Mouse (Mus musculus) hindbrain, embryonic 15.5 days (tissue): ENCODE results near the gene Ldlr. TPM values are rescaled to one million over a fixed set of nuclear protein-coding genes. Genes with fewer than 3 reads are reported as not detected.

Experiments
- ATAC-seq: fragments of 200-750 bp; cut with Nextera tagmentation; 2 replicates; pipeline ENCODE4 v1.8.0; 2017; ENCODE audit warnings: low read depth, moderate number of reproducible peaks, moderate TSS enrichment; ENCODE audit not compliant: low FRiP score
- H3K27ac ChIP-seq: fragments of 300-500 bp; sonication (generic); replicated peaks from 2 replicates; pipeline ENCODE4 v1.5.1; 2015; ENCODE audit warnings: mild to moderate bottlenecking, inconsistent platforms
- H3K27me3 ChIP-seq: fragments of 300-500 bp; sonication (generic); 2 replicates; pipeline ENCODE4 v1.6.1; 2015; ENCODE audit warnings: control low read depth, inconsistent platforms
- H3K36me3 ChIP-seq: fragments of 300-500 bp; sonication (generic); 2 replicates; pipeline ENCODE4 v1.6.1; 2015; ENCODE audit warnings: control low read depth, inconsistent platforms
- H3K4me1 ChIP-seq: fragments of 300-500 bp; sonication (generic); replicated peaks from 2 replicates; pipeline ENCODE4 v1.6.1; 2015; ENCODE audit warnings: control low read depth, inconsistent platforms
- H3K4me2 ChIP-seq: fragments of 300-500 bp; sonication (generic); 2 replicates; pipeline ENCODE4 v1.6.1; 2015; ENCODE audit warnings: moderate library complexity, mild to moderate bottlenecking, inconsistent platforms
- H3K4me3 ChIP-seq: fragments of 300-500 bp; sonication (generic); 2 replicates; pipeline ENCODE4 v1.5.1; 2015; ENCODE audit warnings: mild to moderate bottlenecking, inconsistent platforms
- H3K9ac ChIP-seq: fragments of 300-500 bp; sonication (generic); 2 replicates; pipeline ENCODE4 v1.6.1; 2015; ENCODE audit warnings: inconsistent platforms
- H3K9me3 ChIP-seq: fragments of 300-500 bp; sonication (generic); 2 replicates; pipeline ENCODE4 v1.6.1; 2016; ENCODE audit warnings: control low read depth, inconsistent platforms
- WGBS: fragments of 180-500 bp; shearing (Covaris S2); methylation state at CpG from one replicate; pipeline ENCODE4 v1.1.7; 2015; 5-methylcytosine and 5-hydroxymethylcytosine counted together
- polyA plus RNA-seq: library from polyadenylated mRNA; unstranded; fragments of >200 nt; fragmentation: Nextera tagmentation; extraction: Ambion mirVana; gene quantifications from 2 replicates; pipeline ENCODE4 v1.2.1, GENCODE M21; 2015

The Ldlr gene
- polyA plus RNA-seq, 1 experiment from 2014 or later: 15.6 TPM

DNA sequence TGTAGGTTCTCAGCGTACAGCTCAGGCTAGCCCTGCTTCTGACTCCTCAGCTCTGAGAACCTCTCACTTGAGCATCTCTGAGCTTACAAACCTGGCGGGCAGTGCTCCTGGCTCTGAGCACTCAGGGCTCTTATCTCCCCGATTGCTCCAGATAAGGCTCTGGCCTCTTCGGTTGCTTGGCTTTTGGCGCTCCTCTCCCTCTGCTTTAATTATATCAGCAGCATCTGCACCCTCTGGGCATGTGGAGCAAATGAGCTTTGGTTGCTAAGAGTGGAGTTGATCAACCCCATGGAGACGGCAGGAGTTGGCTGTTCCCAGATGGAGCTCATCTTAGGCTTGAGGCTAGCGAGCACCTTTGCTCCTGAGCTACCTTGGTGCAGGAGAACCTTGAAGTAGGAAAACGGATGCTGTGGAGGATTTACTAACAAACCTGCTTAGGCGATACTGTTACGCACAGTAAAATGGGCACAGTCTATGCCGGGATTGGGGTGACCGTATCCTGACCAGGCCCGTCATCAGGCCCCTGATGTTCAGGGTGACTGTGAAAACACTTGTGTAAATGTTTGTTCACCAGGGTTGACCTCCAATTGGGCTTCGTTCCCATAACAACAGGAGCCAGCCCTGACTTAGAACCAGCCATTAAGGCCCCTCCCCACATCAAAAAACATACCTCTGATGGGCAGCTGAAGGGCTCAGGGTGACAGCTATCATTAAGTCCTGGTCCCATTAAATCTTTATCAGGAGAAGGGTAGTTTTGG is 3.1 kb downstream of the Ldlr start:
- H3K27ac ChIP-seq: no peak overlapping the region
- H3K9me3 ChIP-seq: no peaks in the 10 kb centered on the region
- H3K36me3 ChIP-seq: no peaks in the 10 kb centered on the region
- ATAC-seq: no peak
- peak overlapping the region; percentile 69 for H3K4me2 ChIP-seq
- peaks cover 34% of the 10 kb centered on the region for H3K4me1 ChIP-seq
- no peaks in the 10 kb centered on the region for H3K27me3 ChIP-seq
- no peak overlapping the region for H3K9ac ChIP-seq
- WGBS: 66% methylated on average over 14 of the region's 14 CpGs
- 0 out of 2 replicates have a peak overlapping the region, but pooled peaks have one; percentile 14 for H3K4me3 ChIP-seq

- Histone ChIP-seq H3K4me3 (no peak overlapping the region), H3K9me3 (no peaks in the 10 kb centered on the region), H3K27ac (no peak overlapping the region), H3K4me1 (peaks cover 27% of the 10 kb centered on the region), H3K27me3 (no peaks in the 10 kb centered on the region), H3K36me3 (peaks cover 12% of the 10 kb centered on the region), H3K9ac (no peak overlapping the region), H3K4me2 (no peak overlapping the region)
- WGBS: 92% methylated on average over 10 of the region's 10 CpGs
- ATAC-seq: no peak
Measured at GRCm38 (mm10) chr9:21728261-21728832, 5.1 kb downstream of the Ldlr start.

DNA sequence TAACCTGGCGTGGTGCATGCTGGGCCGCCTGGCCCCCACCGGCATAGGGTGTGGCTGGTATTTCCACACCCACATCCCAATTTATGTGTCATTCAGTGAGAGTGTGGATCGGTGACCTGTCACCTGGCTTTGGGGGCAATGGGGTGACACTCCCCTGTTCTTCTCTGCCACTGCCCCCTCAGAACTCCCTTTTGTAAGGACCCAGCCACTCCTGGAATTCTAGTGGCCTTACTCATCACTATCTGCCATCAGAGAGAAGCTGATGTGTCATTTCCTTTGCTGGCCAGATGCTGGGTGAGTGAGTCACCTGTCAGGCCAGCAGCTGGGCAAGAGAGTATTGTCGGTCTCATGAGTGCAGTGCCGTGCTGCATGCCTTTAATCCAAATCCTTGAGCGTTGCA is 6.0 kb downstream of the Ldlr start:
- no peak overlapping the region for H3K9ac ChIP-seq
- no peak overlapping the region for H3K27ac ChIP-seq
- no peaks in the 10 kb centered on the region for H3K9me3 ChIP-seq
- H3K27me3 ChIP-seq: no peaks in the 10 kb centered on the region
- ATAC-seq: no peak
- WGBS: 88% methylated on average over 7 of the region's 7 CpGs
- H3K4me2 ChIP-seq: no peak overlapping the region
- H3K4me3 ChIP-seq: no peak overlapping the region
- H3K4me1 ChIP-seq: peaks cover 27% of the 10 kb centered on the region
- H3K36me3 ChIP-seq: peaks cover 21% of the 10 kb centered on the region

GRCm38 (mm10) chr9:21732288-21732687 is 9.0 kb downstream of the Ldlr start:
- Histone ChIP-seq H3K36me3 (peaks cover 51% of the 10 kb centered on the region), H3K27ac (no peak overlapping the region), H3K4me3 (no peak overlapping the region), H3K9ac (no peak overlapping the region), H3K9me3 (no peaks in the 10 kb centered on the region), H3K4me1 (0 out of 2 replicates have a peak, but pooled peaks cover 3% of the 10 kb centered on the region), H3K27me3 (no peaks in the 10 kb centered on the region), H3K4me2 (no peak overlapping the region)
- ATAC-seq: no peak
- WGBS: 92% methylated on average over 9 of the region's 9 CpGs

- Histone ChIP-seq H3K9ac (no peak overlapping the region), H3K27me3 (no peaks in the 10 kb centered on the region), H3K36me3 (peaks cover 62% of the 10 kb centered on the region), H3K27ac (no peak overlapping the region), H3K4me2 (no peak overlapping the region), H3K4me1 (0 out of 2 replicates have a peak, but pooled peaks cover 3% of the 10 kb centered on the region), H3K4me3 (no peak overlapping the region), H3K9me3 (no peaks in the 10 kb centered on the region)
- ATAC-seq: no peak
- 83% methylated on average over 17 of the region's 17 CpGs for WGBS
Measured at GRCm38 (mm10) chr9:21733446-21733845, 10.2 kb downstream of the Ldlr start.

- H3K4me2 ChIP-seq: no peak overlapping the region
- ATAC-seq: no peak
- 0 out of 2 replicates have a peak, but pooled peaks cover 3% of the 10 kb centered on the region for H3K4me1 ChIP-seq
- H3K4me3 ChIP-seq: no peak overlapping the region
- H3K27me3 ChIP-seq: no peaks in the 10 kb centered on the region
- 97% methylated on average over 7 of the region's 7 CpGs for WGBS
- no peaks in the 10 kb centered on the region for H3K9me3 ChIP-seq
- no peak overlapping the region for H3K9ac ChIP-seq
- peaks cover 68% of the 10 kb centered on the region for H3K36me3 ChIP-seq
- no peak overlapping the region for H3K27ac ChIP-seq
Measured at GRCm38 (mm10) chr9:21733989-21734388, 10.7 kb downstream of the Ldlr start.

DNA sequence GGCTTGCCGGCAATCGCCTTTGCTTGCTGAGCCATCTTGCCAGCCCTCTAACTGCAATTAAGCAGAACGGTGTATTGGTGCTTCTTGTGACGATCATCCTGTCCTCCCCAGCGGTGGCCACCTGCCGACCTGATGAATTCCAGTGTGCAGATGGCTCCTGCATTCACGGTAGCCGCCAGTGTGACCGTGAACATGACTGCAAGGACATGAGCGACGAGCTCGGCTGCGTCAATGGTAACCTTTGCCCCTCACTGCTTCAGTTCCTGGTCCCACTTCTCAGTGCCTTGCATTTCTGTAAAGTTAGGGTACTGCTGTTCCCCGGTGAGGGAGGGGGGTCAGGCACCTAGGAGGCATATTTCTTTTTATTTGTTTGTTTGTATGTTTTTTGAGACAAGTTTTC is 11.8 kb downstream of the Ldlr start:
- no peak overlapping the region for H3K4me2 ChIP-seq
- H3K4me3 ChIP-seq: no peak overlapping the region
- H3K27ac ChIP-seq: no peak overlapping the region
- WGBS: 87% methylated on average over 14 of the region's 14 CpGs
- H3K9ac ChIP-seq: no peak overlapping the region
- H3K4me1 ChIP-seq: no peaks in the 10 kb centered on the region
- peaks cover 79% of the 10 kb centered on the region for H3K36me3 ChIP-seq
- H3K27me3 ChIP-seq: no peaks in the 10 kb centered on the region
- H3K9me3 ChIP-seq: no peaks in the 10 kb centered on the region
- ATAC-seq: no peak

GRCm38 (mm10) chr9:21736580-21736979 is 13.3 kb downstream of the Ldlr start:
- Histone ChIP-seq H3K4me3 (no peak overlapping the region), H3K27ac (no peak overlapping the region), H3K4me1 (no peaks in the 10 kb centered on the region), H3K9me3 (no peaks in the 10 kb centered on the region), H3K9ac (no peak overlapping the region), H3K36me3 (peaks cover 90% of the 10 kb centered on the region), H3K4me2 (no peak overlapping the region), H3K27me3 (no peaks in the 10 kb centered on the region)
- no peak for ATAC-seq
- 87% methylated on average over 3 of the region's 3 CpGs for WGBS

GRCm38 (mm10) chr9:21737188-21737587 is 13.9 kb downstream of the Ldlr start:
- ATAC-seq: no peak
- WGBS: 96% methylated on average over 10 of the region's 10 CpGs

DNA sequence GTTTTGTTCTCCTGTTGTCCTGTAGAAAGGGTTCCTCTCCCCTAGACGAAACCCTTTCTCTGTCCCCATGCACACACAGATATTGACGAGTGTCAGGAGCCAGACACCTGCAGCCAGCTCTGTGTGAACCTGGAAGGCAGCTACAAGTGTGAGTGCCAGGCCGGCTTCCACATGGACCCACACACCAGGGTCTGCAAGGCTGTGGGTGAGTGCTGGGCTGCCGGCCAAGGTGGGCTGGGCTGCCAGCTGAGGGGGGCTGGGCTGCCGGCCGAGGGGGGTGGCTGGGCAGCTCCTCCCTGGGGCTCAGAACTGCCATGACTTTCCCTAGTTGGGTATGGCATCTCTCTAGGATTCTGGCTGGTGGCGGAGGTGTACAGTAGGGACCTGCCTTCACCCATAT is 15.5 kb downstream of the Ldlr start:
- no peak overlapping the region for H3K4me2 ChIP-seq
- no peaks in the 10 kb centered on the region for H3K4me1 ChIP-seq
- ATAC-seq: no peak; the same call in 1 of the 2 replicates
- H3K27me3 ChIP-seq: no peaks in the 10 kb centered on the region
- H3K27ac ChIP-seq: no peak overlapping the region
- no peak overlapping the region for H3K4me3 ChIP-seq
- H3K9ac ChIP-seq: no peak overlapping the region
- 79% methylated on average over 7 of the region's 7 CpGs for WGBS
- H3K36me3 ChIP-seq: peaks cover 92% of the 10 kb centered on the region
- no peaks in the 10 kb centered on the region for H3K9me3 ChIP-seq

More at GRCm38 (mm10) chr9:21737188-21737587, 13.9 kb downstream of the Ldlr start:
- no peak overlapping the region for H3K9ac ChIP-seq
- no peak overlapping the region for H3K4me2 ChIP-seq
- no peaks in the 10 kb centered on the region for H3K4me1 ChIP-seq
- H3K9me3 ChIP-seq: no peaks in the 10 kb centered on the region
- no peak overlapping the region for H3K27ac ChIP-seq
- peaks cover 95% of the 10 kb centered on the region for H3K36me3 ChIP-seq
- H3K27me3 ChIP-seq: no peaks in the 10 kb centered on the region
- H3K4me3 ChIP-seq: no peak overlapping the region

DNA sequence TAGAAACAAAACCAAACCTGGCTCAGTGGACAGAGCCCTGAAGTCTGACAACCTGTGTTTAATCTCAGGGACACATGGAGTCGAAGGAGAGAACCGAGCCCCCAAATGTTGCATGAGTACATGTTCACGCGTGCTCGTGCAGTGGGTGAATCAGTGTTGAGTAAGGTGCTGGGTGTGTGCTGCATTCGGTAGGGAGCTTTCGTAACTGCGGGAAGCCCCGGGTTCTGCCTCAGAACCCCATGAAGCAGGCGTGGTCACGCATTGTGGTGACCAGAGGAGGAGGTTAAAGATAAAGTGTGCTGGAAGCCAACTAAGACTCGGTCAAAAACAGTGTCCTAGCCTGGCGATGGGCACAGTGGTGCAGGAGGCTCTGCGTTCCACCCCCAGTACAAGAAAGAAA is 17.1 kb downstream of the Ldlr start:
- H3K9me3 ChIP-seq: no peaks in the 10 kb centered on the region

GRCm38 (mm10) chr9:21741514-21741913 is 18.2 kb downstream of the Ldlr start:
- Histone ChIP-seq H3K9ac (no peak overlapping the region), H3K27me3 (no peaks in the 10 kb centered on the region), H3K4me1 (no peaks in the 10 kb centered on the region), H3K4me3 (no peak overlapping the region), H3K27ac (no peak overlapping the region), H3K36me3 (peaks cover 90% of the 10 kb centered on the region), H3K9me3 (no peaks in the 10 kb centered on the region), H3K4me2 (no peak overlapping the region)
- no peak for ATAC-seq
- 98% methylated on average over 11 of the region's 11 CpGs for WGBS

More for the DNA sequence above, 17.1 kb downstream of the Ldlr start:
- Histone ChIP-seq H3K4me3 (no peak overlapping the region), H3K9ac (no peak overlapping the region), H3K4me2 (no peak overlapping the region), H3K36me3 (peaks cover 90% of the 10 kb centered on the region), H3K27me3 (no peaks in the 10 kb centered on the region), H3K27ac (no peak overlapping the region), H3K4me1 (no peaks in the 10 kb centered on the region)
- no peak for ATAC-seq
- WGBS: 98% methylated on average over 14 of the region's 14 CpGs
